Mouse (Mus musculus) embryo, embryonic 11.5 days (tissue): ENCODE data around the gene Plekha4.
"Not testable (repeated sequence)": the region's sequence is repeated elsewhere in the genome, so short reads cannot be mapped to it uniquely, and the experiment has no call there.

Source experiments
- DNase-seq: peaks from one replicate; pipeline ENCODE4 v3.0.0-alpha.2; 2012; ENCODE audit warnings: low read depth, low spot score

Plekha4 gene

GRCm38 (mm10) chr7:45509181-45509882 is 16.8 kb upstream of the Plekha4 start:
- no peak for DNase-seq

DNA sequence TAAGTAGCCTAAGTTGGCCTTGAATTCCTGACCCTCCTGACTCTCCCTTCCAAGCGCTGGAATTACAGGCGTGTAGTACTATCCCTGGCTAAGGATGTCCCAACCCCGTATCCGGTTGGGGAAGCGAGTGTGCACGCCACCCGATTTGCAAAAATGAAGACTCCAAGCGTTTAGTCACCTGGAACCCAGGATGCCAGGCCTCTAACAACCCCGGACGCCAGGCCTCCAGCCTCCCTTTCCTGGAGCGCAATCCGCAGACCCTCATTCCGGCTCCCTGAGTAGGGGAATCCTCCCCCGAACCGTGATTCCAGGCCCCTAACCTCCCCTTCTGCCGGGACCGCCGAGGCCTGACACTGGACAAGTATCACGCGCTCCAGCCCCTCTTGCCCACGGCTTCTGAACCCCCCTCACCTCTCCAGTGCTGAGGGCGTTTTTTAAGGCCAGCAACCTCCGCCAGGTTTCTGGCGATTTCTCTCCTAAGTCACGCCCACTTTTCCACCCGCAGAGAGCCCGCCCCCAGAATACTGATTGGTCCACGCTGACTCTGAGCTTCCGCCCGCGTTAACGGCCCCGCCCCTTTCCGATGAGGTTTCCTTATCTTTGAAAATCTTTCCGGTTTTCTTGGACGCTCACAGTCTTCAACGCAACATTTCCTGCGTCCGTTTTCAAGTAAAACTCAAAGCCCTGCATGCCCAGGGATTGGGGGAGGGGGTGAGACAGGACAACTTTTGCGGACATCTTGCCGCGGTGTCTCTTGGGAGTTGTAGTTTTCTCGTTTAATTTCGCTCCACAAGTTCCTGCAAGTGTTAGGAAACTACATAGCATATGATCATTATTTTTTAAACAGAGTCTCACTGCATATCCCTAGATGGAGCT is 16.0 kb upstream of the Plekha4 start, which contains the start of gene Nucb1:
Nucb1 (minus strand) TSS at position 495 of the 876 bp plus-strand sequence.
- peak; percentile 86 for DNase-seq

- no peak for DNase-seq
Observed at GRCm38 (mm10) chr7:45514411-45514810, 11.7 kb upstream of the Plekha4 start.

- DNase-seq = no peak
Observed at GRCm38 (mm10) chr7:45515436-45515835, 10.7 kb upstream of the Plekha4 start.

- not testable (repeated sequence) for DNase-seq
Observed at GRCm38 (mm10) chr7:45516846-45517245, 9.3 kb upstream of the Plekha4 start.

DNA sequence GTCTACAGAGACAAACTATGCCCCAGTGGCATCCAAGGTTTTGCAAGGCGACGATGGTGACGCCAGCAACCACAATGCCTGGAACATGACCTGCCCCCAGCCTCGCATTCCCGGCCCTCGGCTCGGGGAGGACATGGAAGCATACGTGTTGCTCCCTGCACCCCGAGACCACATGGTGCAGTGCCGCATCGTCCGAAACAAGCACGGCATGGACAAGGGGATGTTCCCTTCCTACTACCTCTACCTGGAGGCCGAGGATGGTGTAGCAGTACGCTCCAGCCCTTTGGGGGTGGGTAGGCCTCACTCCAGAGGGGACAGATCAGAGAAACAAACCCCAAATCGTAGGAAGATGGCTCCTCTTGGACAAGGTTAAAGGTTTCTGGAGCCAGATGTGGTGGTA is 7.5 kb upstream of the Plekha4 start:
- no peak for DNase-seq

- no peak for DNase-seq
Observed at GRCm38 (mm10) chr7:45519345-45520120, 6.6 kb upstream of the Plekha4 start.

DNA sequence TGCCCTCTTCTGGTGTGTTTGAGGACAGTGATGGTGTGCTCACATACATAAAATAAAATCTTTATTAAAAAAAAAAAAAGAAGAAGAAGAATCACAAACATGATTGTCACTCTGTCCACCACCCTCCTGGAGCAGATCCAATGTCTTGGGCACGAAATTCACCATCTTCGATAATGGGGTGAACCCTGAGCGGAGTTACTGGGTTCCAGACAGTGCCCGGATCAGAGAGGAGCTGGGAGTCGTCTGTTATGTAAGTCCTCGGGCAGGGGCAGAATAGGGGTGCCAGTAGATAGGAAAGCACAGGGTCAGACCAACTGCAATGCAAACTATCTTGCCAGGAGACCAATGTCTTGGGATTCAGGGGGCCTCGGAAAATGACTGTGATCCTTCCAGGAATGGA is 5.5 kb upstream of the Plekha4 start:
- DNase-seq = no peak

DNA sequence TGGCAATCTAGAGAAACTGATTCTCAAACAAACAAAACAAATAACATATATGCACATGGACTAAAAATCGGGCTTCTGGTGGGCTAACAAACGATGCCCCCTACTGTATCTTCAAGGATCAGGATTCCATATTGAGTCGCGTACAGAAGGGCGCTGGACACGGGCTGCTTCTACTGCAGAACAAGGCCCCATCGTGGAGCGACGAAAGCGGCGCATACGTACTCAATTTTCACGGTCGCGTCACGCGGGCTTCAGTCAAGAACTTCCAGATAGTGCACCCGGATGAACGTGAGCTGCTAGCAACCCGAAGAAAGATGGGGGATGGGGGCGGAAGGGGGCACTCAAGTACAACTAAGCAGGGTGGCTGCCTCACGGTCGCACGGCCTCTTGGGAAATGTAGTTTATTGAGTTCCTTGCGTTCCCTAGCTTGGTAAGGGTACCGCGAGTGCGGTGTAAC is 4.4 kb upstream of the Plekha4 start:
- DNase-seq = peak; percentile 88

GRCm38 (mm10) chr7:45522194-45522752 is 3.9 kb upstream of the Plekha4 start:
- DNase-seq = no peak

DNA sequence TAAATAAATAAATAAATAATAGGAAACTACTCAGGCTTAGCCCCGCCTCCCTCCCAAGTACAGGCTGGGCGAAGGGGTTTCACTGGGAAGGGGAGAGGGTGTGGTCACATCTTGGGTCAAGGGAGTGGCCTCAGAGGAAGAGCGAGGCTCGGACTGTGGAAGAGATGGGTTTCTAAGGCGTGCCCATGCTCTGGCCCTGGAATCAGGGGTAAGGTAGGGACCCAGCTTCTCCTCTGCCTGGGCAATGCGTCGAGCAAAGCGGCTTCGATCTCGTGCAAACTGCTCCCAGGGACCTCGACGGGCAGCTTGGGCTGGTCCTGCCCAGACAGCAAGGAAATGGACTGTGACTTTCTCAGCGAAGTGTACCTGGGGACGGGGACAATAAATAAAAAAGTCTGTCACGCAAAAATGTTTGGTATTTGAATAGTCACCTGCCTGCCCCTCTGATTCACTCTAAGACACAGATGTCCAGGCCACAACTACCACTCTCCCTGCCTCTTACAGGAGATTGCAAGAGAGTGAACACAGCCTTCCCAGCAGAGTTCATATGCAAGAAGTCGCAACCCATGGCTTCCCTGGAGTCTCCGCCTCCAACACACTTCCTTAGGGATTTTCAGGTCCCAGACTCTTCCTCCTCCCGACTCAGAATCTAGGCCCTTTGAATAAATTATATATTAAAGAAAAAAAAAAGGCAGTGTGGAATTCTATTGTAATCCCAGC is 3.0 kb upstream of the Plekha4 start:
- no peak for DNase-seq

- DNase-seq = no peak
Observed at GRCm38 (mm10) chr7:45523678-45524170, 2.4 kb upstream of the Plekha4 start.

GRCm38 (mm10) chr7:45524841-45525621 is 1.1 kb upstream of the Plekha4 start:
- no peak for DNase-seq

DNA sequence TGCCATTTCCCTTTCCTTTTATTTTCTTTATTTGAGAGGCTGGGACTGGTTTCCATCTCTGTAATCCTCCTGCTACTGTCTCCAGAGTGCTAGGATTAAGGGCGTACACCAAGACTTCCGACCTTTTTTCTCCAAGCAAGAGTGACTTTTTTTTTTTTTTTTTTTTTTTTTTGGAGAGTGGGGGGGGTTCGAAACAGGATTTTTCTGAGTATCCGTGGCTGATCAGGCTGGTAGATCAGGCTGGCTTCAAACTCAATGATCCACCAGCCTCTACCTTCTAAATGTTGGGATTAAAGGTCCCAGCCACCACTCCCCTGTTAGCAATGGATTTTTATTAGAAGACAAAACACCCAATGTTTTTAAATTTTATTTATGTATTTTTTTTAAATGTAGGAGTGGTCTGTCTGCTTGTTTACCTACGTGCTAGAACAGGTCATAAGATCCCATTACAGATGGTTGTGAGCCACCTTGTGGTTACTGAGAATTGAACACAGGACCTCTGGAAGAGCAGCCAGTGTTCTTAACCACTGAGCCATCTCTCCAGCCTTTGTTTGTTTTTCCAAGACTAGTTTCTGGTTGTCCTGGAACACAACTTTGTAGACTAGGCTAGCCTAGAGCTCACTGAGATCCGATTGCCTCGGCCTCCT is 467 bp downstream of the Plekha4 start:
- DNase-seq = no peak

- not testable (repeated sequence) for DNase-seq
Observed at GRCm38 (mm10) chr7:45527169-45527568, 1.0 kb downstream of the Plekha4 start.

GRCm38 (mm10) chr7:45529461-45529860 is 3.3 kb downstream of the Plekha4 start:
- DNase-seq = no peak

DNA sequence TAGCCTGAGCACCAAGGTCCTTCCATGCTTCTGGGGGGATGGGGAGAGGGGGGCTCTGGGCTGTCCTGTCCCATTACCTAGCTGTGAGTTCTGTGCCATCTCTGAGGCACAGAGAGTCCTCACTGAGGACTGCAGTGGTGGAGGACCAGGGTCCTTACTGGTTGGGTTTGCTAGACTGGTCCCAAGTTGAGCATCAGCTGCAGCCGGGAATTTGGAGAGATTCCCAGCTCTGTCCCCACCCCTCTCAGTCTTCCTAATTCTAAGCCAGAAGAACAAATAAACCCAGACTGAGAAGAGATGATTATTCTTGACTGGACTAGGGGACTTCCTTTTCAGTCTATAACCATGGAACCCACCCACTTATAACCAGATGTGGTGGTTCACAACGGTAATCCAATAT is 4.5 kb downstream of the Plekha4 start:
- DNase-seq = no peak

- DNase-seq = no peak
Observed at GRCm38 (mm10) chr7:45535676-45536075, 9.5 kb downstream of the Plekha4 start.

DNA sequence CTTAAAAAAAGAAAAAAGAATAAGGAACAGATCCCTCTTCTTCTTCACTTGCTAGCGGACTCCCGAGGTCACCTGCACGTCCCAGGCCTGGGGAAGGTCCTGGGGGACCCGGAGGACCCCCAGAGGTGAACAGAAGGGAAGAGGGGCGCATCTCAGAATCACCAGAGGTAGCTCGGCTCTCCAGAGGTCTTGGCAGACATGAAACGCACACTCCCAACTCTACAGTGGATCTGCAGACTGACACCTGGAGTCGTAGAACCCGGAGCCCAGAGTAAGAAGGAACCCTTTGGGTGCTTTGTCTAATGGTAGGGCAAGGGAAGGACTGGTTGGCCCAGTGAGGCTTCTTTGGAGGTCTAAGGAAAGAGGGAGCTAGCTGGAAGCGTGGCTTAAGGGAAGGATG is 11.5 kb downstream of the Plekha4 start:
- DNase-seq = no peak
